Mouse (Mus musculus): ENCODE results near the gene Slc6a5. TPM values are rescaled to one million over a fixed set of nuclear protein-coding genes. Genes with fewer than 3 reads are reported as not detected.

The Slc6a5 gene
- polyA plus RNA-seq (2012; rRNA removed) (0.01 TPM in 2 replicates), polyA plus RNA-seq (2014; fragmentation: Nextera tagmentation; extraction: Ambion mirVana) (not detected in 2 replicates)

- Histone ChIP-seq H3K4me3 (ENCODE audit: insufficient read depth in 1 of 2, low read depth in 2 of 2, low read length in 2 of 2) (no peak within 1 kb of the TSS), H3K9ac (replicated peaks) (no peak within 1 kb of the TSS), H3K36me3 (replicated peaks; ENCODE audit: control insufficient read depth, insufficient read depth, low read depth) (no peaks in the 10 kb centered on the region), H3K9me3 (ENCODE audit: control insufficient read depth, low read length) (no peaks in the 10 kb centered on the region), H3K27me3 (ENCODE audit: control insufficient read depth, insufficient read depth, low read length) (peaks cover 81% of the 10 kb centered on the region), H3K4me1 (replicated peaks; ENCODE audit: control insufficient read depth in 2 of 2, insufficient read depth in 2 of 2, low read length in 1 of 2) (no peaks in the 10 kb centered on the region), H3K4me2 (ENCODE audit: low read depth) (no peak within 1 kb of the TSS), H3K27ac (no peak within 1 kb of the TSS)
- ATAC-seq (ENCODE audit: insufficient read depth) (no peak), DNase-seq (ENCODE audit: low read depth in 3 of 3, low spot score in 3 of 3) (no peak)
- 5% methylated on average over 15 of the region's 15 CpGs for WGBS (ENCODE audit: insufficient replicate concordance)
- no peak for TF ChIP-seq EP300 (IDR thresholded peaks at IDR 0.05; ENCODE audit: low read depth)
Measured at GRCm38 (mm10) chr7:49909850-49910249, at the start of gene Slc6a5. Slc6a5 (plus strand) TSS chr7:49910146.

GRCm38 (mm10) chr7:49861196-49861595 is 48.8 kb upstream of the Slc6a5 start:
- Histone ChIP-seq H3K27me3 (ENCODE audit: control insufficient read depth, insufficient read depth, low read length) (no peaks in the 10 kb centered on the region), H3K9me3 (ENCODE audit: control insufficient read depth, low read length) (no peaks in the 10 kb centered on the region), H3K27ac (no peak overlapping the region), H3K4me2 (ENCODE audit: low read depth) (no peak overlapping the region), H3K9ac (replicated peaks) (no peak overlapping the region), H3K4me1 (replicated peaks; ENCODE audit: control insufficient read depth in 2 of 2, insufficient read depth in 2 of 2, low read length in 1 of 2) (no peaks in the 10 kb centered on the region), H3K36me3 (replicated peaks; ENCODE audit: control insufficient read depth, insufficient read depth, low read depth) (peaks cover 2% of the 10 kb centered on the region), H3K4me3 (ENCODE audit: insufficient read depth in 1 of 2, low read depth in 2 of 2, low read length in 2 of 2) (no peak overlapping the region)
- TF ChIP-seq EP300 (IDR thresholded peaks at IDR 0.05; ENCODE audit: low read depth) (no peak), CTCF (IDR thresholded peaks at IDR 0.05; ENCODE audit: low read depth) (no peak)
- ATAC-seq (ENCODE audit: insufficient read depth), result no peak
- no peak for DNase-seq (ENCODE audit: low read depth in 3 of 3, low spot score in 3 of 3)
- WGBS (ENCODE audit: insufficient replicate concordance), result 74% methylated on average over 2 of the region's 2 CpGs

GRCm38 (mm10) chr7:49863753-49864152 is 46.2 kb upstream of the Slc6a5 start:
- no peak for ATAC-seq (ENCODE audit: insufficient read depth)
- TF ChIP-seq CTCF (IDR thresholded peaks at IDR 0.05; ENCODE audit: low read depth) (no peak), EP300 (IDR thresholded peaks at IDR 0.05; ENCODE audit: low read depth) (no peak)
- WGBS (ENCODE audit: insufficient replicate concordance), result 49% methylated on average over 3 of the region's 3 CpGs
- Histone ChIP-seq H3K36me3 (replicated peaks; ENCODE audit: control insufficient read depth, insufficient read depth, low read depth) (no peaks in the 10 kb centered on the region), H3K4me1 (replicated peaks; ENCODE audit: control insufficient read depth in 2 of 2, insufficient read depth in 2 of 2, low read length in 1 of 2) (no peaks in the 10 kb centered on the region), H3K27me3 (ENCODE audit: control insufficient read depth, insufficient read depth, low read length) (no peaks in the 10 kb centered on the region), H3K4me2 (ENCODE audit: low read depth) (no peak overlapping the region), H3K9me3 (ENCODE audit: control insufficient read depth, low read length) (no peaks in the 10 kb centered on the region), H3K9ac (replicated peaks) (no peak overlapping the region), H3K27ac (no peak overlapping the region), H3K4me3 (ENCODE audit: insufficient read depth in 1 of 2, low read depth in 2 of 2, low read length in 2 of 2) (no peak overlapping the region)
- DNase-seq (ENCODE audit: low read depth in 3 of 3, low spot score in 3 of 3), result peak in 1 of 3 experiments; percentile 14

GRCm38 (mm10) chr7:49869656-49870055 is 40.3 kb upstream of the Slc6a5 start:
- Histone ChIP-seq H3K9ac (replicated peaks) (no peak overlapping the region), H3K4me3 (ENCODE audit: insufficient read depth in 1 of 2, low read depth in 2 of 2, low read length in 2 of 2) (no peak overlapping the region), H3K36me3 (replicated peaks; ENCODE audit: control insufficient read depth, insufficient read depth, low read depth) (no peaks in the 10 kb centered on the region), H3K4me2 (ENCODE audit: low read depth) (no peak overlapping the region), H3K4me1 (replicated peaks; ENCODE audit: control insufficient read depth in 2 of 2, insufficient read depth in 2 of 2, low read length in 1 of 2) (no peaks in the 10 kb centered on the region), H3K27ac (no peak overlapping the region), H3K27me3 (ENCODE audit: control insufficient read depth, insufficient read depth, low read length) (no peaks in the 10 kb centered on the region), H3K9me3 (ENCODE audit: control insufficient read depth, low read length) (no peaks in the 10 kb centered on the region)
- WGBS (ENCODE audit: insufficient replicate concordance), result 62% methylated on average over 5 of the region's 5 CpGs
- TF ChIP-seq CTCF (IDR thresholded peaks at IDR 0.05; ENCODE audit: low read depth) (no peak), EP300 (IDR thresholded peaks at IDR 0.05; ENCODE audit: low read depth) (no peak)
- DNase-seq (ENCODE audit: low read depth in 3 of 3, low spot score in 3 of 3) (no peak), ATAC-seq (ENCODE audit: insufficient read depth) (no peak)

- no peak overlapping the region for H3K27ac ChIP-seq
Measured at GRCm38 (mm10) chr7:49870276-49870675, 39.7 kb upstream of the Slc6a5 start.

More at GRCm38 (mm10) chr7:49870276-49870675, 39.7 kb upstream of the Slc6a5 start:
- 61% methylated on average over 3 of the region's 3 CpGs for WGBS (ENCODE audit: insufficient replicate concordance)
- no peaks in the 10 kb centered on the region for H3K27me3 ChIP-seq (ENCODE audit: control insufficient read depth, insufficient read depth, low read length)
- no peak overlapping the region for H3K4me2 ChIP-seq (ENCODE audit: low read depth)
- H3K9me3 ChIP-seq (ENCODE audit: control insufficient read depth, low read length), result no peaks in the 10 kb centered on the region
- no peak for DNase-seq (ENCODE audit: low read depth in 3 of 3, low spot score in 3 of 3)
- no peak for ATAC-seq (ENCODE audit: insufficient read depth)
- H3K9ac ChIP-seq (replicated peaks), result no peak overlapping the region
- no peak for TF ChIP-seq EP300 (IDR thresholded peaks at IDR 0.05; ENCODE audit: low read depth)
- no peak for TF ChIP-seq CTCF (IDR thresholded peaks at IDR 0.05; ENCODE audit: low read depth)
- no peak overlapping the region for H3K4me3 ChIP-seq (ENCODE audit: insufficient read depth in 1 of 2, low read depth in 2 of 2, low read length in 2 of 2)
- H3K4me1 ChIP-seq (replicated peaks; ENCODE audit: control insufficient read depth in 2 of 2, insufficient read depth in 2 of 2, low read length in 1 of 2), result no peaks in the 10 kb centered on the region
- H3K36me3 ChIP-seq (replicated peaks; ENCODE audit: control insufficient read depth, insufficient read depth, low read depth), result no peaks in the 10 kb centered on the region

Measured in liver, embryonic 14.5 days (tissue).